ENCODE assay signal across 17 mouse cellular contexts in genomic region chr8:61273307-61274221, GRCm38 (mm10). TPM values are rescaled to one million over a fixed set of nuclear protein-coding genes. Genes with fewer than 3 reads are reported as not detected.
DNase-seq lines count a peak whose midpoint lies in the region; ATAC-seq and TF ChIP-seq lines count a peak whose summit lies in the region.
"Had no signal": no experiment of that assay in that cellular context is flagged by ENCODE, and none has a peak within 500 bp of the region (broad histone marks: within the 10 kb centered on the region; RNA-seq: fewer than 3 reads in every experiment).

No protein-coding gene starts in this region.

- no peaks in the 10 kb centered on the region for H3K27me3 ChIP-seq in lung, embryonic 15.5 days
- no peaks in the 10 kb centered on the region for H3K27me3 ChIP-seq in kidney, postnatal 0 days (ENCODE audit: insufficient read depth, low read length)
- no peaks in the 10 kb centered on the region for H3K27me3 ChIP-seq in stomach, postnatal 0 days (ENCODE audit: control insufficient read depth, insufficient read depth, low read length)
- H3K27me3 ChIP-seq: CH12.LX; embryonic facial prominence, embryonic 13.5 days; hindbrain, embryonic 12.5 days had no signal

- no peak for DNase-seq in lung, postnatal 10 days
- peak; percentile 86 for DNase-seq in kidney, adult 11 months
- DNase-seq in kidney, postnatal 0 days (ENCODE audit: low spot score): peak; percentile 39
- no peak for DNase-seq in stomach, postnatal 0 days (ENCODE audit: low spot score)
- DNase-seq in gastrocnemius, postnatal 36 days: no peak
- DNase-seq: adrenal gland, postnatal 36 days; gastrocnemius, postnatal 10 days; right cerebral cortex, adult 18-20 months; thymus, adult 18-20 months had no signal

- H3K36me3 ChIP-seq in lung, embryonic 15.5 days: no peaks in the 10 kb centered on the region
- H3K36me3 ChIP-seq in kidney, postnatal 0 days (ENCODE audit: insufficient read depth, low read length): no peaks in the 10 kb centered on the region
- H3K36me3 ChIP-seq in stomach, postnatal 0 days (ENCODE audit: control insufficient read depth, insufficient read depth, low read length): no peaks in the 10 kb centered on the region
- H3K36me3 ChIP-seq: embryonic facial prominence, embryonic 13.5 days; hindbrain, embryonic 12.5 days had no signal

- peaks cover 84% of the 10 kb centered on the region for H3K4me1 ChIP-seq in lung, embryonic 15.5 days
- peaks cover 49% of the 10 kb centered on the region for H3K4me1 ChIP-seq in kidney, postnatal 0 days (replicated peaks; ENCODE audit: insufficient read depth, low read length)
- peaks cover 11% of the 10 kb centered on the region; the same call in 1 of the 2 replicates for H3K4me1 ChIP-seq in stomach, postnatal 0 days (replicated peaks; ENCODE audit: control insufficient read depth, insufficient read depth)

- WGBS in lung, embryonic 15.5 days: 39% methylated on average over 17 of the region's 17 CpGs
- WGBS in kidney, postnatal 0 days: 42% methylated on average over 17 of the region's 17 CpGs
- WGBS in stomach, postnatal 0 days: 42% methylated on average over 17 of the region's 17 CpGs

- no peak overlapping the region for H3K9ac ChIP-seq in lung, embryonic 15.5 days
- H3K9ac ChIP-seq in kidney, postnatal 0 days (ENCODE audit: low read depth, low read length): no peak overlapping the region
- no peak overlapping the region for H3K9ac ChIP-seq in stomach, postnatal 0 days (ENCODE audit: low read length)
- H3K9ac ChIP-seq: embryonic facial prominence, embryonic 13.5 days; hindbrain, embryonic 12.5 days; liver, embryonic 14.5 days had no signal

- no peaks in the 10 kb centered on the region for H3K9me3 ChIP-seq in lung, embryonic 15.5 days
- no peaks in the 10 kb centered on the region for H3K9me3 ChIP-seq in kidney, postnatal 0 days (replicated peaks; ENCODE audit: low read length)
- H3K9me3 ChIP-seq in stomach, postnatal 0 days (ENCODE audit: control insufficient read depth, low read length): no peaks in the 10 kb centered on the region
- H3K9me3 ChIP-seq: embryonic facial prominence, embryonic 13.5 days; hindbrain, embryonic 12.5 days had no signal

- H3K27ac ChIP-seq in lung, embryonic 15.5 days: peak overlapping the region; percentile 81
- H3K27ac ChIP-seq in kidney, postnatal 0 days: peak overlapping the region; percentile 82
- no peak overlapping the region for H3K27ac ChIP-seq in stomach, postnatal 0 days (replicated peaks)
- H3K27ac ChIP-seq: layer of hippocampus, adult 2 months; liver, embryonic 14.5 days had no signal

- intact Hi-C loops in gastrocnemius, postnatal 36 days (cut with DNase I): no loop called here

- TF ChIP-seq CTCF in kidney, postnatal 0 days (IDR thresholded peaks at IDR 0.05; ENCODE audit: low read depth): no peak
- no peak for TF ChIP-seq CTCF in stomach, postnatal 0 days (IDR thresholded peaks at IDR 0.05; ENCODE audit: low read depth)

- ATAC-seq in lung, embryonic 15.5 days (ENCODE audit: borderline replicate concordance, extremely low read depth, low FRiP score, low TSS enrichment): no peak
- peak; percentile 68 for ATAC-seq in kidney, postnatal 0 days (replicated peaks; ENCODE audit: low FRiP score, low read depth)
- 0 out of 2 replicates have a peak, but pooled peaks have one; percentile 38 for ATAC-seq in stomach, postnatal 0 days (ENCODE audit: low FRiP score, low TSS enrichment)
- ATAC-seq in cerebellum, adult (ENCODE audit: insufficient number of reproducible peaks, low FRiP score, low TSS enrichment): no peak
- ATAC-seq: activated CD4-positive, CD25-positive, alpha-beta regulatory T cell, adult 4 months had no signal

- H3K4me3 ChIP-seq in lung, embryonic 15.5 days: no peak overlapping the region; the same call in 1 of the 2 replicates
- no peak overlapping the region for H3K4me3 ChIP-seq in kidney, postnatal 0 days (replicated peaks; ENCODE audit: low read depth, low read length)
- no peak overlapping the region for H3K4me3 ChIP-seq in stomach, postnatal 0 days (ENCODE audit: low read depth, low read length)
- H3K4me3 ChIP-seq: embryonic facial prominence, embryonic 13.5 days; hindbrain, embryonic 12.5 days; layer of hippocampus, adult 2 months had no signal

- peak overlapping the region; percentile 23 for H3K4me2 ChIP-seq in lung, embryonic 15.5 days
- 0 out of 2 replicates have a peak overlapping the region, but pooled peaks have one; percentile 13 for H3K4me2 ChIP-seq in kidney, postnatal 0 days (ENCODE audit: low read length)
- H3K4me2 ChIP-seq in stomach, postnatal 0 days (replicated peaks; ENCODE audit: low read depth): no peak overlapping the region
- H3K4me2 ChIP-seq: hindbrain, embryonic 12.5 days had no signal

- no peak for TF ChIP-seq EP300 in stomach, postnatal 0 days (optimal IDR thresholded peaks at IDR 0.05)

RNA-seq across cellular contexts. Expression of gene Sh3rf1, which starts 49.9 kb away (rescaled TPM):
- 15.8 and 16.8 TPM in 2 replicates for polyA plus RNA-seq in lung, embryonic 15.5 days (2015; fragmentation: Nextera tagmentation; extraction: Ambion mirVana)
- polyA plus RNA-seq in kidney, postnatal 0 days (2015; fragmentation: Nextera tagmentation; extraction: Ambion mirVana): 18.1 and 21.8 TPM in 2 replicates
- polyA plus RNA-seq in stomach, postnatal 0 days (2015; fragmentation: Nextera tagmentation; extraction: Ambion mirVana): 4.8 and 5.0 TPM in 2 replicates
- total RNA-seq in gastrocnemius, postnatal 36 days (2021): 1 to 10 TPM; 1.7 to 2.2 TPM

Comparison
In these comparisons a context has a peak if more than half of its experiments do, and no peak if none do; other contexts are left out.
1. ATAC-seq: peak in kidney, postnatal 0 days (single experiment) and stomach, postnatal 0 days (single experiment); none in lung, embryonic 15.5 days (single experiment) and cerebellum, adult (single experiment).
2. DNase-seq: peak in kidney, adult 11 months (single experiment) and kidney, postnatal 0 days (single experiment); none in lung, postnatal 10 days (single experiment), stomach, postnatal 0 days (single experiment) and gastrocnemius, postnatal 36 days (0 of 2).